Mouse (Mus musculus) central nervous system, embryonic 11.5 days (tissue): ENCODE measurements around the gene Gpr63. TPM values are rescaled to one million over a fixed set of nuclear protein-coding genes. Genes with fewer than 3 reads are reported as not detected.

ENCODE experiments used
- polyA plus RNA-seq: library from polyadenylated mRNA; depleted of rRNA; stranded (reverse); fragments of >200 nt; gene quantifications from 2 replicates; pipeline ENCODE4 v1.2.3, GENCODE M21; 2012; rRNA removed

Gpr63 gene
- 5.3 and 6.5 TPM in 2 replicates for polyA plus RNA-seq

GRCm38 (mm10) chr4:24966299-24966991 lies at the start of gene Gpr63:
Gene Gpr63 (plus strand): TSS chr4:24966407.

Other genes with a start within 250 kb of the Gpr63 start
- 2.4 and 3.1 TPM in 2 replicates for gene Klhl32, start 115.3 kb upstream of the Gpr63 start, polyA plus RNA-seq
- gene Ndufaf4, start 68.3 kb upstream of the Gpr63 start, polyA plus RNA-seq = 18.5 and 19.2 TPM in 2 replicates